Comparison of ENCODE assay signal across 7 mouse cellular contexts in the genomic region with DNA sequence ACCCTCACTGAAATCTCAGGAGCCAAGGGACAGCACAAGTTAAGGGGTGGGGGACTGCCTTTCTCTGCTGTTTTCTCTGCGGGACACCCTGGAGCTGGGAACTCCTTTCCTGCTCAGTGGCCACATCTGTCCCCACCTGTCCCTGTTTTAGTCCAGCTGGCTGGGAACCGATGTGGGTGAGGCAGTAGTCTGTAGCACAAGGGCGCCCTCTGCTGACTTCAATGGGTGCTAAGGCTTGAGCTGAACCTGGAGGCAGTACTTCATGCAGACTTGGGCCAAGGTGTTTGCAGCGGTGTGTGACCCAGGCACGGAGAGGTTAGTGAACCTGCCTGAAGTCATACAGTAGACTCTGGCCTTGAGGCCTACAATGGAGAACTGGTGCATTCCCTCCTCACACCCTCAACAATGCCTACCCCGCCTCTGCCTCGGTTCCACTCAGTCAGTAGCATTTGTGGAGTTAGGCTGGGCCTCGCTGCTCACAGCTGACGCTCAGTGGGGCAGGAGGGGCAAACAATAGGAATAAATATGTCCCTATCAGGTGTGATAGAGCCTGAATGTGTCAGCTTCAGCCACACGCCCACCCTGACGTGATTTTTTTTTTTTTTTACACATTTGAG. TPM values are rescaled to one million over a fixed set of nuclear protein-coding genes. Genes with fewer than 3 reads are reported as not detected.
A peak's percentile ranks its signal among the peaks of the same experiment; 100 is the strongest.
DNase-seq lines count a peak whose midpoint lies in the region; ATAC-seq and TF ChIP-seq lines count a peak whose summit lies in the region.

No protein-coding gene starts in this region.

- ATAC-seq in embryonic facial prominence, embryonic 11.5 days (replicated peaks; ENCODE audit: insufficient number of reproducible peaks, low FRiP score, low TSS enrichment, low read depth) = peak; percentile 53
- ATAC-seq in limb, embryonic 11.5 days (ENCODE audit: insufficient number of reproducible peaks, low FRiP score, low TSS enrichment, low read depth) = peak; percentile 26
- ATAC-seq in midbrain, embryonic 15.5 days (replicated peaks) = peak; percentile 80

- peaks cover 7% of the 10 kb centered on the region for H3K36me3 ChIP-seq in embryonic facial prominence, embryonic 11.5 days (replicated peaks; ENCODE audit: control insufficient read depth, insufficient read depth, low read depth, low read length)
- no peaks in the 10 kb centered on the region for H3K36me3 ChIP-seq in heart, adult 2 months (ENCODE audit: control insufficient read depth, insufficient read depth, low read length)
- no peaks in the 10 kb centered on the region; the same call in 1 of the 2 replicates for H3K36me3 ChIP-seq in kidney, adult 2 months (ENCODE audit: control insufficient read depth, insufficient read depth, low read length)
- peaks cover 6% of the 10 kb centered on the region for H3K36me3 ChIP-seq in limb, embryonic 11.5 days (ENCODE audit: control insufficient read depth, insufficient read depth, low read length)
- H3K36me3 ChIP-seq in midbrain, embryonic 15.5 days (replicated peaks) = peaks cover 13% of the 10 kb centered on the region
- peaks cover 9% of the 10 kb centered on the region for H3K36me3 ChIP-seq in spleen, adult 2 months (ENCODE audit: control insufficient read depth, insufficient read depth, low read length)

- no peaks in the 10 kb centered on the region for H3K9me3 ChIP-seq in embryonic facial prominence, embryonic 11.5 days (replicated peaks; ENCODE audit: control insufficient read depth, low read length)
- no peaks in the 10 kb centered on the region for H3K9me3 ChIP-seq in limb, embryonic 11.5 days (ENCODE audit: control insufficient read depth, low read length)
- no peaks in the 10 kb centered on the region for H3K9me3 ChIP-seq in midbrain, embryonic 15.5 days

- H3K4me1 ChIP-seq in embryonic facial prominence, embryonic 11.5 days (ENCODE audit: control insufficient read depth, insufficient read depth, low read length) = peaks cover 3% of the 10 kb centered on the region; the same call in 1 of the 2 replicates
- H3K4me1 ChIP-seq in heart, adult 2 months (ENCODE audit: control insufficient read depth, insufficient read depth, low read length) = peaks cover 3% of the 10 kb centered on the region
- no peaks in the 10 kb centered on the region for H3K4me1 ChIP-seq in kidney, adult 2 months (ENCODE audit: control insufficient read depth, insufficient read depth, low read length)
- H3K4me1 ChIP-seq in limb, embryonic 11.5 days (ENCODE audit: control insufficient read depth, insufficient read depth, low read length) = peaks cover 14% of the 10 kb centered on the region
- no peaks in the 10 kb centered on the region for H3K4me1 ChIP-seq in midbrain, embryonic 15.5 days
- no peaks in the 10 kb centered on the region for H3K4me1 ChIP-seq in spleen, adult 2 months (ENCODE audit: control insufficient read depth, insufficient read depth, insufficient read length)

- 28% methylated on average over 11 of the region's 11 CpGs for WGBS in embryonic facial prominence, embryonic 11.5 days
- WGBS in heart, adult 2 months = 31% methylated on average over 11 of the region's 11 CpGs
- 39% methylated on average over 11 of the region's 11 CpGs for WGBS in kidney, adult 2 months
- WGBS in limb, embryonic 11.5 days = 29% methylated on average over 11 of the region's 11 CpGs
- WGBS in midbrain, embryonic 15.5 days = 25% methylated on average over 11 of the region's 11 CpGs
- 52% methylated on average over 11 of the region's 11 CpGs for WGBS in spleen, adult 2 months

- no peak overlapping the region for H3K9ac ChIP-seq in embryonic facial prominence, embryonic 11.5 days (replicated peaks; ENCODE audit: low read length)
- H3K9ac ChIP-seq in heart, adult 2 months (ENCODE audit: low read depth, low read length) = no peak overlapping the region
- no peak overlapping the region for H3K9ac ChIP-seq in limb, embryonic 11.5 days (ENCODE audit: low read length)
- no peak overlapping the region for H3K9ac ChIP-seq in midbrain, embryonic 15.5 days

- H3K27me3 ChIP-seq in embryonic facial prominence, embryonic 11.5 days (ENCODE audit: control insufficient read depth, insufficient read depth, low read length) = no peaks in the 10 kb centered on the region
- no peaks in the 10 kb centered on the region for H3K27me3 ChIP-seq in heart, adult 2 months (ENCODE audit: control insufficient read depth, insufficient read depth, low read length)
- no peaks in the 10 kb centered on the region for H3K27me3 ChIP-seq in kidney, adult 2 months (replicated peaks; ENCODE audit: control insufficient read depth, insufficient read depth, low read length)
- H3K27me3 ChIP-seq in limb, embryonic 11.5 days (ENCODE audit: control insufficient read depth, insufficient read depth, low read length) = no peaks in the 10 kb centered on the region
- H3K27me3 ChIP-seq in midbrain, embryonic 15.5 days (replicated peaks) = no peaks in the 10 kb centered on the region
- no peaks in the 10 kb centered on the region for H3K27me3 ChIP-seq in spleen, adult 2 months (ENCODE audit: control insufficient read depth, insufficient read depth, low read length)

- TF ChIP-seq EP300 in heart, adult 2 months (IDR thresholded peaks at IDR 0.05; ENCODE audit: insufficient read depth, low read depth, low read length) = peak; percentile 99

- peak; percentile 95 for TF ChIP-seq CTCF in heart, adult 2 months (IDR thresholded peaks at IDR 0.05)
- TF ChIP-seq CTCF in kidney, adult 2 months (conservative IDR thresholded peaks at IDR 0.05; ENCODE audit: insufficient read depth, insufficient read length, low read depth, low read length) = peak; percentile 99
- peak; percentile 95; the same call in 1 of the 2 replicates for TF ChIP-seq CTCF in spleen, adult 2 months (IDR thresholded peaks at IDR 0.05; ENCODE audit: extremely low read depth, insufficient read depth, insufficient read length, insufficient replicate concordance)

- intact Hi-C loops in heart, adult 2 months (cut with DNase I) = loop anchor here (1.0 kb wide), 2 partner anchors 68 to 73 kb away; no protein-coding TSS in a partner anchor

- no peak overlapping the region for H3K4me3 ChIP-seq in embryonic facial prominence, embryonic 11.5 days (ENCODE audit: low read depth, low read length)
- H3K4me3 ChIP-seq in heart, adult 2 months = no peak overlapping the region
- H3K4me3 ChIP-seq in kidney, adult 2 months (ENCODE audit: insufficient read depth, low read depth, low read length) = no peak overlapping the region
- H3K4me3 ChIP-seq in limb, embryonic 11.5 days (ENCODE audit: low read depth, low read length) = no peak overlapping the region
- H3K4me3 ChIP-seq in midbrain, embryonic 15.5 days = no peak overlapping the region
- no peak overlapping the region for H3K4me3 ChIP-seq in spleen, adult 2 months (ENCODE audit: extremely low read depth, insufficient read depth, insufficient read length)

- H3K79me2 ChIP-seq in heart, adult 2 months (replicated peaks; ENCODE audit: control insufficient read depth, insufficient read depth, low read length) = no peaks in the 10 kb centered on the region

- peak; percentile 34; the same call in 1 of the 2 replicates for TF ChIP-seq POLR2A in heart, adult 2 months (IDR thresholded peaks at IDR 0.05; ENCODE audit: insufficient read depth, low read depth, low read length)
- no peak for TF ChIP-seq POLR2A in kidney, adult 2 months (IDR thresholded peaks at IDR 0.05; ENCODE audit: low read depth, low read length)
- TF ChIP-seq POLR2A in spleen, adult 2 months (IDR thresholded peaks at IDR 0.05; ENCODE audit: low read depth, low read length) = no peak

- no peak overlapping the region for H3K4me2 ChIP-seq in embryonic facial prominence, embryonic 11.5 days (ENCODE audit: low read depth, low read length)
- no peak overlapping the region for H3K4me2 ChIP-seq in limb, embryonic 11.5 days (ENCODE audit: low read depth, severe bottlenecking)
- no peak overlapping the region for H3K4me2 ChIP-seq in midbrain, embryonic 15.5 days

- peak; percentile 94 for DNase-seq in adrenal gland, postnatal 14 days
- peak; percentile 95 for DNase-seq in embryonic facial prominence, embryonic 11.5 days (ENCODE audit: low spot score)
- DNase-seq in heart, adult 2 months = peak; percentile 88 to 93
- DNase-seq in kidney, adult 2 months = peak; percentile 93
- peak; percentile 97 for DNase-seq in limb, embryonic 11.5 days (ENCODE audit: low spot score)
- DNase-seq in spleen, adult 2 months (ENCODE audit: low read depth in 1 of 2, low spot score in 2 of 2) = peak; percentile 50 to 86

- no peak overlapping the region for H3K27ac ChIP-seq in embryonic facial prominence, embryonic 11.5 days (replicated peaks; ENCODE audit: low read depth, low read length)
- no peak overlapping the region for H3K27ac ChIP-seq in heart, adult 2 months
- H3K27ac ChIP-seq in kidney, adult 2 months (ENCODE audit: insufficient read depth, low read depth, low read length) = no peak overlapping the region
- H3K27ac ChIP-seq in limb, embryonic 11.5 days (replicated peaks; ENCODE audit: low read depth, low read length) = no peak overlapping the region
- no peak overlapping the region for H3K27ac ChIP-seq in midbrain, embryonic 15.5 days
- H3K27ac ChIP-seq in spleen, adult 2 months (ENCODE audit: insufficient read depth, low read length) = no peak overlapping the region

RNA-seq across cellular contexts. Expression of gene Ube2v1, which starts 26.6 kb away (rescaled TPM):
- total RNA-seq in adrenal gland, postnatal 14 days (2021) = 172 and 174 TPM in 2 replicates
- 223 and 235 TPM in 2 replicates for polyA plus RNA-seq in embryonic facial prominence, embryonic 11.5 days (2014; fragmentation: Nextera tagmentation; extraction: Ambion mirVana)
- total RNA-seq in heart, adult 2 months (2021) = 100 to 1,000 TPM; 118 to 121 TPM
- polyA plus RNA-seq in heart, adult 2 months (2012; rRNA removed) = 98.1 and 101 TPM in 2 replicates
- 108 and 114 TPM in 2 replicates for polyA plus RNA-seq in kidney, adult 2 months (2012; rRNA removed)
- polyA plus RNA-seq in limb, embryonic 11.5 days (2014; fragmentation: Nextera tagmentation; extraction: Ambion mirVana) = 264 and 267 TPM in 2 replicates
- 327 TPM in 2 replicates for polyA plus RNA-seq in midbrain, embryonic 15.5 days (2015; fragmentation: Nextera tagmentation; extraction: Ambion mirVana)
- 85.2 and 102 TPM in 2 replicates for polyA plus RNA-seq in spleen, adult 2 months (2012; rRNA removed)

RNA-seq across cellular contexts. Expression of gene Gm20431, which starts 56.0 kb away (rescaled TPM):
- total RNA-seq in adrenal gland, postnatal 14 days (2021) = 19.2 and 23.8 TPM in 2 replicates
- 5.2 and 5.6 TPM in 2 replicates for polyA plus RNA-seq in embryonic facial prominence, embryonic 11.5 days (2014; fragmentation: Nextera tagmentation; extraction: Ambion mirVana)
- 10 to 100 TPM; 15.6 to 21.0 TPM for total RNA-seq in heart, adult 2 months (2021)
- 9.7 and 16.5 TPM in 2 replicates for polyA plus RNA-seq in heart, adult 2 months (2012; rRNA removed)
- polyA plus RNA-seq in kidney, adult 2 months (2012; rRNA removed) = 30.7 and 31.8 TPM in 2 replicates
- 4.9 and 7.7 TPM in 2 replicates for polyA plus RNA-seq in limb, embryonic 11.5 days (2014; fragmentation: Nextera tagmentation; extraction: Ambion mirVana)
- polyA plus RNA-seq in midbrain, embryonic 15.5 days (2015; fragmentation: Nextera tagmentation; extraction: Ambion mirVana) = 10.5 and 10.7 TPM in 2 replicates
- 13.2 TPM in 1 of 2 replicates, not detected in the other for polyA plus RNA-seq in spleen, adult 2 months (2012; rRNA removed)

Comparison
In these comparisons a context has a peak if more than half of its experiments do, and no peak if none do; other contexts are left out.
1. ATAC-seq: peak in every context shown above with its lines; median percentile 80 in midbrain, embryonic 15.5 days; 53 in embryonic facial prominence, embryonic 11.5 days; 26 in limb, embryonic 11.5 days.